Mouse (Mus musculus): ENCODE results near the gene Arl6ip1.
"Not testable (repeated sequence)": the region's sequence is repeated elsewhere in the genome, so short reads cannot be mapped to it uniquely, and the experiment has no call there.

Arl6ip1 gene

GRCm38 (mm10) chr7:118129430-118130041 is at the start of gene Arl6ip1:
Arl6ip1 (minus strand) TSS chr7:118129662.
- peak; percentile 99 for DNase-seq (ENCODE audit: low read depth, low spot score)

- no peak for DNase-seq (ENCODE audit: low read depth, low spot score)
Measured at GRCm38 (mm10) chr7:118175821-118176355, 46.4 kb upstream of the Arl6ip1 start.

- DNase-seq (ENCODE audit: low read depth, low spot score): not testable (repeated sequence)
Measured at GRCm38 (mm10) chr7:118170125-118170524, 40.7 kb upstream of the Arl6ip1 start.

- no peak for DNase-seq (ENCODE audit: low read depth, low spot score)
Measured at GRCm38 (mm10) chr7:118163006-118163405, 33.5 kb upstream of the Arl6ip1 start.

- DNase-seq (ENCODE audit: low read depth, low spot score): no peak
Measured at GRCm38 (mm10) chr7:118160121-118160520, 30.7 kb upstream of the Arl6ip1 start.

- no peak for DNase-seq (ENCODE audit: low read depth, low spot score)
Measured at GRCm38 (mm10) chr7:118156461-118156860, 27.0 kb upstream of the Arl6ip1 start.

GRCm38 (mm10) chr7:118154150-118154549 is 24.7 kb upstream of the Arl6ip1 start:
- DNase-seq (ENCODE audit: low read depth, low spot score): no peak

- DNase-seq (ENCODE audit: low read depth, low spot score): no peak
Measured at GRCm38 (mm10) chr7:118143602-118144001, 14.1 kb upstream of the Arl6ip1 start.

GRCm38 (mm10) chr7:118143123-118143522 is 13.7 kb upstream of the Arl6ip1 start:
- DNase-seq (ENCODE audit: low read depth, low spot score): no peak

GRCm38 (mm10) chr7:118141271-118141670 is 11.8 kb upstream of the Arl6ip1 start:
- DNase-seq (ENCODE audit: low read depth, low spot score): no peak

GRCm38 (mm10) chr7:118135128-118135527 is 5.7 kb upstream of the Arl6ip1 start:
- no peak for DNase-seq (ENCODE audit: low read depth, low spot score)

- DNase-seq (ENCODE audit: low read depth, low spot score): no peak
Measured at GRCm38 (mm10) chr7:118128925-118129429, 485 bp downstream of the Arl6ip1 start.

GRCm38 (mm10) chr7:118126219-118126875 is 3.1 kb downstream of the Arl6ip1 start:
- no peak for DNase-seq (ENCODE audit: low read depth, low spot score)

GRCm38 (mm10) chr7:118125736-118126135 is 3.7 kb downstream of the Arl6ip1 start:
- no peak for DNase-seq (ENCODE audit: low read depth, low spot score)

GRCm38 (mm10) chr7:118123512-118124411 is 5.7 kb downstream of the Arl6ip1 start:
- no peak for DNase-seq (ENCODE audit: low read depth, low spot score)

- no peak for DNase-seq (ENCODE audit: low read depth, low spot score)
Measured at GRCm38 (mm10) chr7:118122235-118122634, 7.2 kb downstream of the Arl6ip1 start.

- DNase-seq (ENCODE audit: low read depth, low spot score): no peak
Measured at GRCm38 (mm10) chr7:118120654-118121053, 8.8 kb downstream of the Arl6ip1 start.

- no peak for DNase-seq (ENCODE audit: low read depth, low spot score)
Measured at GRCm38 (mm10) chr7:118119946-118120345, 9.5 kb downstream of the Arl6ip1 start.

- DNase-seq (ENCODE audit: low read depth, low spot score): no peak
Measured at GRCm38 (mm10) chr7:118119142-118119541, 10.3 kb downstream of the Arl6ip1 start.

GRCm38 (mm10) chr7:118118426-118118825 is 11.0 kb downstream of the Arl6ip1 start:
- DNase-seq (ENCODE audit: low read depth, low spot score): no peak

GRCm38 (mm10) chr7:118117539-118118210 is 11.8 kb downstream of the Arl6ip1 start:
- no peak for DNase-seq (ENCODE audit: low read depth, low spot score)

Measured in forelimb bud, embryonic 11.5 days (tissue).